21 mouse cellular contexts compared by ENCODE assay signal in the genomic region with DNA sequence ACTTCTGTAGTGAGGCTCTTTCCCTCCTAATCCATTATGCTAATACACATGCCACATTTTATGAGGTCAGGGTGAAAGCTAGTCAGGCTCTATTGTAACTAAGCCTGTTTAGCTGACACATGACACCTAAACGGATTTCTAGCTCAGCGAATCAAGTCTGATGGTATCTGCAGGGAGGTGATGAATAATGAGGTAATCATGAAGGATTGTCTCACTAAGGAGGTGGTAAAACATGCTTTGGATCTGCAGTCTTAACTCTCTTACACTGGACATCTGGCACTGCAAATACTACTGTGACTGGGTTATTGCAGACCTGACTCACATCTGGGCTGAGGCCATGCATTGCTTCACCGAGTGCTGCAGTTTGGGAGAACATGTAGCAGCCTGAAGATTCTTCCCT.
A peak's percentile ranks its signal among the peaks of the same experiment; 100 is the strongest.
DNase-seq lines count a peak whose midpoint lies in the region; ATAC-seq and TF ChIP-seq lines count a peak whose summit lies in the region.
"Had no signal": no experiment of that assay in that cellular context is flagged by ENCODE, and none has a peak within 500 bp of the region (broad histone marks: within the 10 kb centered on the region; RNA-seq: fewer than 3 reads in every experiment).

No protein-coding gene starts in this region.

- no peaks in the 10 kb centered on the region for H3K9me3 ChIP-seq in kidney, postnatal 0 days (replicated peaks; ENCODE audit: low read length)
- no peaks in the 10 kb centered on the region for H3K9me3 ChIP-seq in embryonic facial prominence, embryonic 14.5 days (ENCODE audit: control insufficient read depth, low read length)
- H3K9me3 ChIP-seq: forebrain, embryonic 10.5 days; hindbrain, embryonic 15.5 days; intestine, embryonic 15.5 days; liver, embryonic 13.5 days had no signal

- WGBS in kidney, postnatal 0 days: 18% methylated on average over 3 of the region's 3 CpGs
- 37% methylated on average over 3 of the region's 3 CpGs for WGBS in embryonic facial prominence, embryonic 14.5 days

- no peak overlapping the region for H3ac ChIP-seq in C2C12 (ENCODE audit: control insufficient read depth, insufficient read length, low read depth)

- DNase-seq in kidney, postnatal 0 days (ENCODE audit: low spot score): peak; percentile 60
- no peak for DNase-seq in kidney, postnatal 14 days
- DNase-seq in 3T3-L1 (ENCODE audit: low read depth, low spot score): peak; percentile 36
- DNase-seq in embryonic facial prominence, embryonic 14.5 days (ENCODE audit: low spot score): no peak
- DNase-seq in gastrocnemius, adult 8-10 months (ENCODE audit: low spot score in 2 of 2): no peak
- DNase-seq: cerebellum, adult 18-20 months; cerebellum, postnatal 36 days; gastrocnemius, postnatal 10 days; heart, adult 18-20 months; heart, postnatal 4 days; kidney, postnatal 36 days; left cerebral cortex, postnatal 4 days; liver, embryonic 13.5 days; lung, postnatal 10 days; thymus, postnatal 14 days had no signal

- no peak overlapping the region for H3K27ac ChIP-seq in kidney, postnatal 0 days
- H3K27ac ChIP-seq in embryonic facial prominence, embryonic 14.5 days (replicated peaks; ENCODE audit: low read depth, low read length): no peak overlapping the region
- H3K27ac ChIP-seq: forebrain, embryonic 10.5 days; hindbrain, embryonic 15.5 days; intestine, embryonic 15.5 days; liver, embryonic 13.5 days had no signal

- no peak overlapping the region for H3K9ac ChIP-seq in kidney, postnatal 0 days (ENCODE audit: low read depth, low read length)
- no peak overlapping the region for H3K9ac ChIP-seq in embryonic facial prominence, embryonic 14.5 days (ENCODE audit: low read depth, low read length)
- H3K9ac ChIP-seq: hindbrain, embryonic 15.5 days; intestine, embryonic 15.5 days; liver, embryonic 13.5 days had no signal

- H3K79me2 ChIP-seq in C2C12 (ENCODE audit: control insufficient read depth, insufficient read depth): no peaks in the 10 kb centered on the region

- no peaks in the 10 kb centered on the region for H3K4me1 ChIP-seq in kidney, postnatal 0 days (replicated peaks; ENCODE audit: insufficient read depth, low read length)
- H3K4me1 ChIP-seq in embryonic facial prominence, embryonic 14.5 days (ENCODE audit: control insufficient read depth, insufficient read depth, low read length): no peaks in the 10 kb centered on the region
- H3K4me1 ChIP-seq: hindbrain, embryonic 15.5 days; intestine, embryonic 15.5 days; liver, embryonic 13.5 days had no signal

- H3K79me3 ChIP-seq in C2C12 (ENCODE audit: low read depth): no peaks in the 10 kb centered on the region

- no peak for TF ChIP-seq CTCF in kidney, postnatal 0 days (IDR thresholded peaks at IDR 0.05; ENCODE audit: low read depth)
- no peak for TF ChIP-seq CTCF in C2C12 (IDR thresholded peaks at IDR 0.05; ENCODE audit: control insufficient read depth, insufficient read depth, insufficient read length)

- H3K36me3 ChIP-seq in kidney, postnatal 0 days (ENCODE audit: insufficient read depth, low read length): no peaks in the 10 kb centered on the region
- no peaks in the 10 kb centered on the region for H3K36me3 ChIP-seq in C2C12 (ENCODE audit: control insufficient read depth, insufficient read depth)
- H3K36me3 ChIP-seq in embryonic facial prominence, embryonic 14.5 days (ENCODE audit: control insufficient read depth, insufficient read depth, low read length): no peaks in the 10 kb centered on the region
- H3K36me3 ChIP-seq: forebrain, embryonic 10.5 days; hindbrain, embryonic 15.5 days; intestine, embryonic 15.5 days; liver, embryonic 13.5 days had no signal

- H3K4me2 ChIP-seq in kidney, postnatal 0 days (ENCODE audit: low read length): no peak overlapping the region
- H3K4me2 ChIP-seq in embryonic facial prominence, embryonic 14.5 days (ENCODE audit: low read depth, low read length): no peak overlapping the region
- H3K4me2 ChIP-seq: hindbrain, embryonic 15.5 days; intestine, embryonic 15.5 days; liver, embryonic 13.5 days had no signal

- H3K27me3 ChIP-seq in kidney, postnatal 0 days (ENCODE audit: insufficient read depth, low read length): no peaks in the 10 kb centered on the region
- no peaks in the 10 kb centered on the region for H3K27me3 ChIP-seq in C2C12 (ENCODE audit: control insufficient read depth, insufficient read depth, insufficient read length)
- no peaks in the 10 kb centered on the region for H3K27me3 ChIP-seq in embryonic facial prominence, embryonic 14.5 days (replicated peaks; ENCODE audit: control insufficient read depth, insufficient read depth, low read length)
- H3K27me3 ChIP-seq: hindbrain, embryonic 15.5 days; intestine, embryonic 15.5 days; liver, embryonic 13.5 days had no signal

- H3K4me3 ChIP-seq in kidney, postnatal 0 days (replicated peaks; ENCODE audit: low read depth, low read length): no peak overlapping the region
- no peak overlapping the region for H3K4me3 ChIP-seq in C2C12 (ENCODE audit: insufficient read depth, poor library complexity, severe bottlenecking)
- no peak overlapping the region for H3K4me3 ChIP-seq in embryonic facial prominence, embryonic 14.5 days (ENCODE audit: low read depth, low read length)
- H3K4me3 ChIP-seq: forebrain, embryonic 10.5 days; hindbrain, embryonic 15.5 days; intestine, embryonic 15.5 days; liver, embryonic 13.5 days had no signal

- peak; percentile 54; the same call in 1 of the 2 replicates for ATAC-seq in kidney, postnatal 0 days (replicated peaks; ENCODE audit: low FRiP score, low read depth)
- ATAC-seq in embryonic facial prominence, embryonic 14.5 days (ENCODE audit: low read depth): peak; percentile 72
- no peak for ATAC-seq in megakaryocyte progenitor cell, adult 5-6 weeks (replicated peaks; ENCODE audit: poor library complexity)
- ATAC-seq: CD4-positive, CD25-positive, alpha-beta regulatory T cell, adult 4 months; intestine, embryonic 15.5 days had no signal

TF ChIP-seq in C2C12, 6 proteins besides CTCF, POLR2A, EP300 and RAD21:
- TF ChIP-seq CEBPB (IDR thresholded peaks at IDR 0.05; ENCODE audit: low read depth) (peak; percentile 46), MYOG (IDR thresholded peaks at IDR 0.05; ENCODE audit: control insufficient read depth, extremely low read depth, insufficient read length) (no peak), USF1 (IDR thresholded peaks at IDR 0.05; ENCODE audit: low read depth) (no peak), MAX (IDR thresholded peaks at IDR 0.05) (no peak)

Comparison
In these comparisons a context has a peak if more than half of its experiments do, and no peak if none do; other contexts are left out.
1. DNase-seq: peak in kidney, postnatal 0 days (single experiment) and 3T3-L1 (single experiment); none in kidney, postnatal 14 days (single experiment), embryonic facial prominence, embryonic 14.5 days (single experiment) and gastrocnemius, adult 8-10 months (0 of 2).